Mouse (Mus musculus) midbrain, postnatal 0 days (tissue): Measurements from ENCODE around the gene Neurl1a. TPM values are rescaled to one million over a fixed set of nuclear protein-coding genes. Genes with fewer than 3 reads are reported as not detected.

Source experiments
- ATAC-seq: fragments of 200-750 bp; cut with Nextera tagmentation; 2 replicates; pipeline ENCODE4 v1.8.0; 2017; ENCODE audit warnings: moderate number of reproducible peaks, mild to moderate bottlenecking, moderate TSS enrichment, moderate library complexity; ENCODE audit not compliant: low FRiP score
- DNase-seq: peaks from one replicate; pipeline ENCODE4 v3.0.0-alpha.2; 2015; ENCODE audit warnings: low spot score
- H3K27ac ChIP-seq: fragments of 300-500 bp; sonication (generic); 2 replicates; pipeline ENCODE4 v1.5.1; 2014; ENCODE audit warnings: low read depth, mild to moderate bottlenecking, low read length, mixed read lengths
- H3K27me3 ChIP-seq: fragments of 300-500 bp; sonication (generic); 2 replicates; pipeline ENCODE4 v1.6.1; 2014; ENCODE audit warnings: low read length, control low read depth, mixed read lengths; ENCODE audit not compliant: insufficient read depth
- H3K36me3 ChIP-seq: fragments of 300-500 bp; sonication (generic); 2 replicates; pipeline ENCODE4 v1.6.1; 2014; ENCODE audit warnings: low read length, control low read depth, mixed read lengths; ENCODE audit not compliant: insufficient read depth
- H3K4me1 ChIP-seq: fragments of 300-500 bp; sonication (generic); 2 replicates; pipeline ENCODE4 v1.6.1; 2014; ENCODE audit warnings: mild to moderate bottlenecking, control low read depth, antibody characterized with exemption, low read length, mixed read lengths; ENCODE audit not compliant: insufficient read depth
- H3K4me2 ChIP-seq: fragments of 300-500 bp; sonication (generic); 2 replicates; pipeline ENCODE4 v1.6.1; 2014; ENCODE audit warnings: low read depth, mild to moderate bottlenecking, low read length, mixed read lengths; ENCODE audit not compliant: poor library complexity, severe bottlenecking
- H3K4me3 ChIP-seq: fragments of 300-500 bp; sonication (generic); 2 replicates; pipeline ENCODE4 v1.5.1; 2014; ENCODE audit warnings: low read depth, mild to moderate bottlenecking, low read length, moderate library complexity
- H3K9ac ChIP-seq: fragments of 300-500 bp; sonication (generic); replicated peaks from 2 replicates; pipeline ENCODE4 v1.6.1; 2014; ENCODE audit warnings: mild to moderate bottlenecking, low read length, moderate library complexity, mixed read lengths; ENCODE audit not compliant: poor library complexity, severe bottlenecking
- H3K9me3 ChIP-seq: fragments of 300-500 bp; sonication (generic); 2 replicates; pipeline ENCODE4 v1.6.1; 2016; ENCODE audit warnings: low read length, control low read depth
- CTCF ChIP-seq: IDR thresholded peaks from 2 replicates; pipeline ENCODE4 v1.5.1; 2016; ENCODE audit warnings: antibody characterized with exemption, mild to moderate bottlenecking
- WGBS: fragments of 180-500 bp; shearing (Covaris S2); extraction: QIAGEN DNeasy Blood & Tissue Kit; methylation state at CpG from one replicate; pipeline ENCODE4 v1.1.7; 2014; 5-methylcytosine and 5-hydroxymethylcytosine counted together
- polyA plus RNA-seq: library from polyadenylated mRNA; unstranded; fragments of >200 nt; fragmentation: Nextera tagmentation; extraction: Ambion mirVana; gene quantifications from 2 replicates; pipeline ENCODE4 v1.2.1, GENCODE M21; 2015
- total RNA-seq: library from RNA; depleted of rRNA; stranded (reverse); fragments of >200 nt; gene quantifications from 2 replicates; pipeline ENCODE4 v1.2.3, GENCODE M21; 2014

Neurl1a gene
- total and polyA plus RNA-seq, 2 experiments from 2014 or later: 16.2 to 82.4 TPM

DNA sequence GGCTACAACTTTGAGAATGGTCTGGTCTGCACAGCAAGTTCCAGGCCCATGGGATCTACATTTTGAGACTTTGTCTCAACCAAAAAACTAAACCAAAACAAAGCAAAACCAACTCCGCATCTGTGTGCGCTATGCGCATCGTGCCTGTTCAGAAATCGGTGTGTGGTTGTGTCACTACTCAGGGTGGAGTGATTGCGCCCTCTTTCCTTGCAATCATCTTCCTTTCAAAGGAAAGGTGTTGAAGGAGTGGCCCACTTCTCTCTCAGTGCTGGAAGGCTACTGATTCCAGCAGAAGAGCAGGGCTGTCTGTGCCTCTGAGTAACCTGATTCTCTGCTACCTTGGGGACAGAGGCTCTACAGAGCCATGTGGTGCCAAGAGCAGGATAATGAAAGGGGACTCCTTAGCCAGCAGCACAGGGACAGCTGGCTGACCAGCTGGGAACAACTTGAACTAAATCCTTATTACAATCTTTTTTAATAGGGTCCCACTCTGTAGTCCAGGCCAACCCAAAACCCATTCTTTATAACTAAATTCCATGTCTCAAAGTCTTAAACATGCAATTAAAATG lies 15.4 kb upstream of the Neurl1a start:
- Histone ChIP-seq H3K36me3 (no peaks in the 10 kb centered on the region), H3K9me3 (no peaks in the 10 kb centered on the region), H3K4me2 (no peak overlapping the region), H3K4me1 (no peaks in the 10 kb centered on the region), H3K9ac (no peak overlapping the region), H3K4me3 (no peak overlapping the region), H3K27me3 (0 out of 2 replicates have a peak, but pooled peaks cover 3% of the 10 kb centered on the region), H3K27ac (no peak overlapping the region)
- WGBS: 98% methylated on average over 6 of the region's 6 CpGs
- ATAC-seq (no peak), DNase-seq (no peak)
- no peak for TF ChIP-seq CTCF

DNA sequence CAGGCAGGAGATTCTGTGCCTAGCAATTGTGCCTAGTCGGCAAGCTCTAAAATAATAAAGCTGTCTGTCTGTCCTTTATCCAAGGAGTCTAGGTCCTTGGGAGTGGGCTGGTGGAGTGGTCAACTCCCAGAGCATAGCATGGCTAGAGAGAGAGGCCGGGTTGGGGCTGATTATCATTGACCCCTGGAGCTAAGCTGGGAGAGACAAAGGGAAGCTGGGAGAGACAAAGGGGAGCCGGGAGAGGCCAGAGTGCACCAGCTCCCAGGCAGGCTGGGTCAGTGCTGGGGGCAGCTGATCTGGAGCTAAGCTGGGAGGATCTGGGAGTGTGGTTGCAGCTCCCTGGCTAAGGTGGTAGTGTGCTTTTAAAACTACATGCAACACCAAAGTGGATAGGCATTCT lies 11.9 kb upstream of the Neurl1a start:
- Histone ChIP-seq H3K4me1 (no peaks in the 10 kb centered on the region), H3K27me3 (0 out of 2 replicates have a peak, but pooled peaks cover 3% of the 10 kb centered on the region), H3K9me3 (no peaks in the 10 kb centered on the region), H3K36me3 (no peaks in the 10 kb centered on the region), H3K4me3 (no peak overlapping the region), H3K4me2 (no peak overlapping the region), H3K27ac (no peak overlapping the region), H3K9ac (no peak overlapping the region)
- ATAC-seq: no peak
- WGBS: 15% methylated on average over 3 of the region's 3 CpGs
- no peak for TF ChIP-seq CTCF
- DNase-seq: no peak

DNA sequence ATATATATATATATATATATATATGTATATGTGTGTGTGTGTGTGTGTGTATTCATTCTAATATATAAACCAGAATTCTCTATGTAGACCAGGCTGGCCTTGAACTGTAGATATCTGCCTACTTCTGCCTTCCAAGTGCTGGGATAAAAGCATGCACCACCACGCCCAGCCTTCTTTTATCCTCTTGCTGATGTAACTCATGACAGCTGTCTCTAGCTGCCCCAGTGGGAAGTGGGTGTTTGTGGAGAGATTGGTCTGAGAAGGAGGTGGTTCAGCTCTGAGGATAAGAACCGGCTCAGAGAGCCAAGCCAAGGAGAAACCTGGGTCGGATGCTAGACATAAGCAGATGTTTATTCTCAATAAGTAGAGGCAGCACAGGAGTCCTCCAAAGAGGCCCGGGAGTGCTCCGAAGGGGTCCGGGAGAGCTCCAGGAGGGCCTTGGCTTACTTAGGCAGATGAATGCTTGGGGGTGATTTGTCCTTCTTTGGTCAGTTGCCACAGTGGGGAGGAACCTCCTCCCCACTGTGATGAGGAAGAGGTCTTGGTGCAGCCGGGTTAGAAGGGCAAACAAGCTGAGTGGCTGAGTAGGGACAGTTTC lies 10.9 kb upstream of the Neurl1a start:
- 42% methylated on average over 7 of the region's 7 CpGs for WGBS
- DNase-seq: no peak
- no peak for TF ChIP-seq CTCF
- Histone ChIP-seq H3K9ac (no peak overlapping the region), H3K4me1 (no peaks in the 10 kb centered on the region), H3K27me3 (0 out of 2 replicates have a peak, but pooled peaks cover 3% of the 10 kb centered on the region), H3K4me2 (no peak overlapping the region), H3K27ac (no peak overlapping the region), H3K9me3 (no peaks in the 10 kb centered on the region), H3K4me3 (no peak overlapping the region), H3K36me3 (no peaks in the 10 kb centered on the region)
- no peak for ATAC-seq

DNA sequence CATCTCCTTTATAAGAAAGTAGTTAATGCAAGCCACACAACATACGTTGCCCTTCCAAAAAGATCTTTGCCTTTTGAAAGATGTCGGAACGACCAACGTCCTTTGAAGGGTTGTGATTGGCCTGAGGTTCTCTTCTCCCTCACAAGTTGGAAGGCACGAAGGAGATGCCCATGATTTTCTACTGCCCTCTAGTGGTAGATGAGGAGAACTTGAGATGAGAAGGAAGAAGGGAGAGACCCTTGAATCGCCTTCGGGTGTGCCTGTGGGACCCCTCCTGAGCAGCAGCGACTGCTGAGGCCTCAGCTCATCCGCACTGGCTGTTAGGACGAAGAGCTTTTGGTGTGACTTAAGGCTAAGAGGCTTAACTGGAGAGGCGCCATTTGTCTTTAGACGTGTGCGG lies 10.4 kb upstream of the Neurl1a start:
- ATAC-seq (no peak), DNase-seq (peak; percentile 72)
- Histone ChIP-seq H3K4me2 (peak overlapping the region; percentile 0; the same call in 1 of the 2 replicates), H3K9me3 (no peaks in the 10 kb centered on the region), H3K36me3 (no peaks in the 10 kb centered on the region), H3K27me3 (0 out of 2 replicates have a peak, but pooled peaks cover 3% of the 10 kb centered on the region), H3K4me1 (no peaks in the 10 kb centered on the region), H3K9ac (no peak overlapping the region), H3K4me3 (no peak overlapping the region), H3K27ac (no peak overlapping the region)
- WGBS: 5% methylated on average over 13 of the region's 13 CpGs
- TF ChIP-seq CTCF: peak; percentile 84

DNA sequence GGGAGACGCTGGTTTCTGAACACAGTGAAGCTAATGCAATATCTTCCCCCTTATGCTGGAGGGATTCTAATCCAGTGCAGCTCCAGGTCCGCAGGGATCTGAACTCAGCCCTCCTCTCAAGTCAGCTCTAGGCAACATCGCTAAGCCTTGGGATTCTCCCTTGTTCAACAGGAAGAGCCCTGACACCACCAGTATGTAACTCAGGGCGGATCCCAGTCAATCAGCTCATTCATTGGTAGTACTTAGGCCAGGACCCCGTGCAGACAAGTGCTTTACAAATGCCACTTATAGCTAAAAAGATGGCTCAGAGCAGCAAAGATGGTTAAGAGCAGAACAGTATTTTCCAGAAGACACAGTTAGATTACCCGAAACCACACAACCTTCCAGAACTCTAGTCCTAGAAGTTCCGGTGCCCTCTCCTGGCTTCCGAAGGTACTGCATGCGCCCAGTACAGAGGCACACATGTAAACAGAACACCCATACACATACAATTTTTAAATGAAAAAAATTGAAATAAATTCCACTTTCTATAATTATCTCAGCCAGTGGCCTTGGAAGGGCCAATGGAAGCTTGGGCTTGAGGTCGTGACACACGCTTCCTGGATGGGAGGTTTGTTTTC lies 9.7 kb upstream of the Neurl1a start:
- Histone ChIP-seq H3K9me3 (no peaks in the 10 kb centered on the region), H3K4me1 (no peaks in the 10 kb centered on the region), H3K9ac (no peak overlapping the region), H3K4me3 (no peak overlapping the region), H3K4me2 (peak overlapping the region; percentile 0; the same call in 1 of the 2 replicates), H3K27me3 (0 out of 2 replicates have a peak, but pooled peaks cover 3% of the 10 kb centered on the region), H3K27ac (no peak overlapping the region), H3K36me3 (no peaks in the 10 kb centered on the region)
- peak; percentile 85 for DNase-seq
- 24% methylated on average over 11 of the region's 11 CpGs for WGBS
- no peak for ATAC-seq
- peak; percentile 90 for TF ChIP-seq CTCF

DNA sequence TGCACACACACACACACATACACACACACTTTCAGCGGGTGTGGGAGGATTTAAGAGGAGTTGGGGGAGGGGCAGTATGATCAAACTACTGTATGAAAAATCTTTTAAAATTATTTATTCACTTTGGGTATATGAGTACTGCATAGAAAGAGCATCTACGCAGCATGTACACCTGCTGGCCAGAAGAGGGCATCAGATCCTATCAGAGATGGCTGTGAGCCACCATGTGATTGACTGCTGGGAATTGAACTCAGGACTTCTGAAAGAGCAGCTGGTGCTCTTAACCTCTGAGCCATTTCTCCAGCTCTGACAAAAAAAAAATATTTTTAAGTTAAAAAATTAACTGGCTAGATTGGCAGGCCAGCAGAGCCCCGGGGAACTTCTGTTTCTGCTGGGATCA lies 4.1 kb upstream of the Neurl1a start:
- WGBS: 56% methylated on average over 3 of the region's 3 CpGs
- Histone ChIP-seq H3K4me1 (no peaks in the 10 kb centered on the region), H3K27ac (no peak overlapping the region), H3K4me3 (no peak overlapping the region), H3K9ac (no peak overlapping the region), H3K27me3 (no peaks in the 10 kb centered on the region), H3K4me2 (no peak overlapping the region), H3K36me3 (no peaks in the 10 kb centered on the region), H3K9me3 (no peaks in the 10 kb centered on the region)
- peak; percentile 70 for TF ChIP-seq CTCF
- peak; percentile 53 for DNase-seq
- no peak for ATAC-seq
